Mouse (Mus musculus) midbrain, embryonic 11.5 days (tissue): ENCODE results near the gene Smtnl2. TPM values are rescaled to one million over a fixed set of nuclear protein-coding genes. Genes with fewer than 3 reads are reported as not detected.

Experiments
- ATAC-seq: fragments of 200-750 bp; cut with Nextera tagmentation; 2 replicates; pipeline ENCODE4 v1.8.0; 2017; ENCODE audit warnings: moderate TSS enrichment, moderate library complexity; ENCODE audit not compliant: low FRiP score
- DNase-seq: peaks from one replicate; pipeline ENCODE4 v3.0.0; 2015; ENCODE audit warnings: low spot score; ENCODE audit errors: missing footprints
- H3K27ac ChIP-seq: fragments of 300-500 bp; sonication (generic); 2 replicates; pipeline ENCODE4 v1.5.1; 2014; ENCODE audit warnings: low read depth, low read length
- H3K27me3 ChIP-seq: fragments of 300-500 bp; sonication (generic); 2 replicates; pipeline ENCODE4 v1.6.1; 2014; ENCODE audit warnings: mild to moderate bottlenecking, low read length, moderate library complexity, mixed read lengths; ENCODE audit not compliant: control insufficient read depth, insufficient read depth
- H3K36me3 ChIP-seq: fragments of 300-500 bp; sonication (generic); 2 replicates; pipeline ENCODE4 v1.6.1; 2014; ENCODE audit warnings: mild to moderate bottlenecking, low read length, moderate library complexity, mixed read lengths; ENCODE audit not compliant: control insufficient read depth, insufficient read depth
- H3K4me1 ChIP-seq: fragments of 300-500 bp; sonication (generic); 2 replicates; pipeline ENCODE4 v1.6.1; 2014; ENCODE audit warnings: low read length; ENCODE audit not compliant: control insufficient read depth, insufficient read depth
- H3K4me2 ChIP-seq: fragments of 300-500 bp; sonication (generic); 2 replicates; pipeline ENCODE4 v1.6.1; 2014; ENCODE audit warnings: mild to moderate bottlenecking, moderate library complexity
- H3K4me3 ChIP-seq: fragments of 300-500 bp; sonication (generic); 2 replicates; pipeline ENCODE4 v1.5.1; 2014; ENCODE audit warnings: low read depth, low read length
- H3K9ac ChIP-seq: fragments of 300-500 bp; sonication (generic); 2 replicates; pipeline ENCODE4 v1.6.1; 2014; ENCODE audit warnings: low read length
- H3K9me3 ChIP-seq: fragments of 300-500 bp; sonication (generic); 2 replicates; pipeline ENCODE4 v1.6.1; 2016; ENCODE audit warnings: low read length; ENCODE audit not compliant: control insufficient read depth
- WGBS: fragments of 180-500 bp; shearing (Covaris S2); extraction: QIAGEN DNeasy Blood & Tissue Kit; methylation state at CpG from one replicate; pipeline ENCODE4 v1.1.7; 2014; 5-methylcytosine and 5-hydroxymethylcytosine counted together
- polyA plus RNA-seq: library from polyadenylated mRNA; unstranded; fragments of >200 nt; fragmentation: Nextera tagmentation; extraction: Ambion mirVana; gene quantifications from 2 replicates; pipeline ENCODE4 v1.2.1, GENCODE M21; 2014

Smtnl2 gene
- 3.7 and 4.1 TPM in 2 replicates for polyA plus RNA-seq

DNA sequence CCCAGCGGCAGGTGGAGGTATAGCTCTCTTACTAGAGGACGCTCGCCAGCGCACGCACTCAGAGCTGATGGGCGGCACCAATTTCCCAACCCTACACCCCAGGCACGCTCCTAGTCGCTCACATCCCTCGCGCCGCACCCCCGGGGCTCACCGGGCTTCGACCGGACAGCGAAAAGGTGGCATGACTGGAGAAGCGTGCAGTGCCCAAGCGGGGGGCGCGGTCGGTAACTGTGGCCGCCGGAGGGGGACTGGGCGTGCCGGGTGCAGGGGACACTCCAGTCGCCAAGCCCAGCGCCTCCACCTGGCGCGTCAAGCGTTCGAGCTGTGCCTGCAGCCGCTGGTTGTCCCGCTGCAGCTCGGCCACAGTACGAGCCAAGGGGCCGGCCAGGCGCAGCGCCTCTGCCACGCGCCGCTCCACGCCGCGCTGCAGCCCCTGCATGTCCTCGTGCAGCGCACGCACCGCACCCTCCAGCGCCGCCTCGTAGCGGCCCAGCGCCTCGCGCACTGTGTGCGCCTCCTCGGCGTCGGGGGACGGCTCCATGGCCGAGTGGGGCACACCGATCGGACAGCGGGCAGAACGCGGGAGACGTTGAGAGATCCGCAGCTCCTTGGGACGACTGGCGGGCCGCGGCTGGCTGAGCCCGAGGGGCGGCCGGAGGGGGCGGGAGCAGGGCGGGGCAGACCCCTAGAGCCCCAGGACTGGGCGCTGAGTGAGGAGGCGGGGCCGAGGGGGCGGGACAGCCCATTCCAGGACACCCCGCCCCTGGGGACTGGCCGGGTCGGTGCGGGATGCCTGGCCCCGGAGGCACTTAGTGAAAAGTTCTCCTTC lies at the start of gene Smtnl2:
TSS of gene Smtnl2 (minus strand) at position 621 of the 829 bp plus-strand sequence.
- H3K4me3 ChIP-seq, result peak within 1 kb of the TSS; percentile 51
- no peak within 1 kb of the TSS for H3K27ac ChIP-seq
- peak within 1 kb of the TSS; percentile 96 for H3K4me2 ChIP-seq
- H3K9me3 ChIP-seq, result no peaks in the 10 kb centered on the region
- peak within 1 kb of the TSS; percentile 58 for H3K9ac ChIP-seq
- under 1% methylated on average over 63 of the region's 86 CpGs for WGBS
- ATAC-seq, result peak; percentile 93
- peak; percentile 95 for DNase-seq
- H3K4me1 ChIP-seq, result peaks cover 8% of the 10 kb centered on the region
- no peaks in the 10 kb centered on the region for H3K36me3 ChIP-seq
- peaks cover 4% of the 10 kb centered on the region for H3K27me3 ChIP-seq

DNA sequence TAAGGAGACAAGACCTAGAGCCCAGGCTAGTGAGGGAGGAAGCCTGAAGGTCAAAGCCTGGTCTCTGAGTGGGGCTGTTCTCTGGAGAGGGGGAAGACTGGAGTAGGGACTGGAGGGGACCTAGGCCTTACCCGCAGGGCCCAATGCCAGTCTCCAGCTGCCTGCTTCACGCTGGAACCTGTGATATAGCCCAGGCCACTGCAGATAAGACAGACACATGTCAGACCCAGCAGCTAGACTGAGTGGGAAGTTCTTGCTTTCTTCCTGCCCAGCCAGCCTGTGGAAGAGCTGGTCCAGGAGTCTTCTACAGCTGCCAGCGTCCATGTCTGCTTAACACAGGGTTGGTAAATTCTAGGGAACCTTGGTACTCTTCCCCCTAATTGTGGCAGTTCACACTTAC lies 47.0 kb upstream of the Smtnl2 start:
- DNase-seq (no peak), ATAC-seq (no peak)
- Histone ChIP-seq H3K4me3 (no peak overlapping the region), H3K27ac (no peak overlapping the region), H3K9me3 (no peaks in the 10 kb centered on the region), H3K36me3 (no peaks in the 10 kb centered on the region), H3K4me2 (no peak overlapping the region), H3K9ac (no peak overlapping the region), H3K4me1 (peaks cover 4% of the 10 kb centered on the region), H3K27me3 (no peaks in the 10 kb centered on the region)
- 89% methylated on average over 3 of the region's 3 CpGs for WGBS

GRCm38 (mm10) chr11:72457995-72458496 lies 46.5 kb upstream of the Smtnl2 start:
- Histone ChIP-seq H3K27me3 (no peaks in the 10 kb centered on the region), H3K9ac (no peak overlapping the region), H3K4me3 (no peak overlapping the region), H3K4me2 (no peak overlapping the region), H3K9me3 (no peaks in the 10 kb centered on the region), H3K4me1 (peaks cover 4% of the 10 kb centered on the region), H3K27ac (no peak overlapping the region), H3K36me3 (no peaks in the 10 kb centered on the region)
- ATAC-seq (no peak), DNase-seq (no peak)
- 70% methylated on average over 12 of the region's 12 CpGs for WGBS

- H3K9me3 ChIP-seq, result no peaks in the 10 kb centered on the region
- no peak overlapping the region for H3K4me3 ChIP-seq
- H3K4me1 ChIP-seq, result peaks cover 4% of the 10 kb centered on the region
- H3K36me3 ChIP-seq, result peaks cover 6% of the 10 kb centered on the region
- DNase-seq (no peak), ATAC-seq (peak; percentile 54)
- H3K9ac ChIP-seq, result peak overlapping the region; percentile 34
- H3K4me2 ChIP-seq, result no peak overlapping the region
- no peaks in the 10 kb centered on the region for H3K27me3 ChIP-seq
- H3K27ac ChIP-seq, result no peak overlapping the region
- 22% methylated on average over 5 of the region's 5 CpGs for WGBS
Observed at GRCm38 (mm10) chr11:72455694-72456093, 44.2 kb upstream of the Smtnl2 start.

GRCm38 (mm10) chr11:72453105-72453953 lies 41.8 kb upstream of the Smtnl2 start:
- ATAC-seq, result no peak
- H3K4me3 ChIP-seq, result no peak overlapping the region
- peaks cover 4% of the 10 kb centered on the region for H3K4me1 ChIP-seq
- no peaks in the 10 kb centered on the region for H3K27me3 ChIP-seq
- H3K36me3 ChIP-seq, result peaks cover 24% of the 10 kb centered on the region
- H3K9ac ChIP-seq, result no peak overlapping the region
- no peaks in the 10 kb centered on the region for H3K9me3 ChIP-seq
- no peak for DNase-seq
- no peak overlapping the region for H3K27ac ChIP-seq
- WGBS, result 58% methylated on average over 15 of the region's 15 CpGs
- H3K4me2 ChIP-seq, result no peak overlapping the region

- WGBS, result 94% methylated on average over 3 of the region's 3 CpGs
- DNase-seq (no peak), ATAC-seq (no peak)
- no peaks in the 10 kb centered on the region for H3K27me3 ChIP-seq
- H3K36me3 ChIP-seq, result peaks cover 34% of the 10 kb centered on the region
- no peak overlapping the region for H3K9ac ChIP-seq
- H3K27ac ChIP-seq, result no peak overlapping the region
- H3K4me3 ChIP-seq, result no peak overlapping the region
- no peaks in the 10 kb centered on the region for H3K9me3 ChIP-seq
- peaks cover 4% of the 10 kb centered on the region for H3K4me1 ChIP-seq
- H3K4me2 ChIP-seq, result no peak overlapping the region
Observed at GRCm38 (mm10) chr11:72452140-72452665, 40.7 kb upstream of the Smtnl2 start.

- Histone ChIP-seq H3K27me3 (no peaks in the 10 kb centered on the region), H3K9me3 (no peaks in the 10 kb centered on the region), H3K9ac (no peak overlapping the region), H3K27ac (no peak overlapping the region), H3K4me2 (no peak overlapping the region), H3K4me1 (0 out of 2 replicates have a peak, but pooled peaks cover under 1% of the 10 kb centered on the region), H3K36me3 (peaks cover 63% of the 10 kb centered on the region), H3K4me3 (no peak overlapping the region)
- ATAC-seq (no peak), DNase-seq (peak; percentile 56)
- 85% methylated on average over 8 of the region's 8 CpGs for WGBS
Observed at GRCm38 (mm10) chr11:72447475-72447874, 36.0 kb upstream of the Smtnl2 start.

- no peak overlapping the region for H3K4me3 ChIP-seq
- no peaks in the 10 kb centered on the region for H3K27me3 ChIP-seq
- no peak overlapping the region for H3K27ac ChIP-seq
- H3K36me3 ChIP-seq, result peaks cover 62% of the 10 kb centered on the region
- H3K4me1 ChIP-seq, result peaks cover 8% of the 10 kb centered on the region
- WGBS, result 90% methylated on average over 6 of the region's 6 CpGs
- peak; percentile 92 for DNase-seq
- no peak for ATAC-seq
- H3K9me3 ChIP-seq, result no peaks in the 10 kb centered on the region
- no peak overlapping the region for H3K4me2 ChIP-seq
- H3K9ac ChIP-seq, result no peak overlapping the region
Observed at GRCm38 (mm10) chr11:72446311-72447105, 35.0 kb upstream of the Smtnl2 start.
